Mouse (Mus musculus): ENCODE data around the gene Cpsf2.
A peak's percentile ranks its signal among the peaks of the same experiment; 100 is the strongest.
"Not testable (repeated sequence)": the region's sequence is repeated elsewhere in the genome, so short reads cannot be mapped to it uniquely, and the experiment has no call there.

Cpsf2 gene

DNA sequence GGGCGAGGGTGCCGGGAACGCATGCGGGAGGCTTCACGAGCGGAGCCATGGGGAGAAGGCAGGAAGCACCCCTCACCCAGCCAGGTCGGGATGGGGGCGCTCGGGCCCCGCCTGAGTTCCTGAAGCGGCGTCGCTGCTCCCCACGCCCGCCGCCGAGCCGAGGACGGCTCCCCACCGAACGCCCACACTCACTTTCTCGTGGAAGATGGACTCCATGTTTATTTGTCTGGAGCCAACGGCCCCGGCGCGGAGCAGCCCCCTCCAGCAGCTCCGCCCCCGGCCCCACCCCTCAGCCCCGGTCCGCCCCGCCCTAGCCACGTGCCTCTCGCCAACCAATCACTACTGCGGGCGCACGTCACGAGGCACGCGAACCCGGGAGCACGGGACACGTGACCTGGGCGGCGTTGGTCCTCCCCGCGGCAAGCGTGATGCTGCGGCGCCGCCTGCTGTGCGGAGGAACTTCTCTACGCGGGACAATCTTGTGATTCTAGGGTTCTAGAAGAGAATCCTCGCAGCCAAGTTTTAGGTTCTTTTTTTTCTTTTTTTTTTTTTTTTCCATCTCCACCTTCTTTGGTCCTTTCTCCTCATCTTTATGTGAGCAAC lies 17.7 kb upstream of the Cpsf2 start, which contains the start of gene Atxn3:
TSS of gene Atxn3 (minus strand) at position 305 of the 603 bp plus-strand sequence.
- peaks cover 16% of the 10 kb centered on the region for H3K36me3 ChIP-seq (ENCODE audit: insufficient read depth, low read length)
- peaks cover 46% of the 10 kb centered on the region for H3K4me1 ChIP-seq (replicated peaks; ENCODE audit: low read depth, low read length)
- H3K4me3 ChIP-seq (replicated peaks; ENCODE audit: low read length): peak within 1 kb of the TSS; percentile 99
- peaks cover 5% of the 10 kb centered on the region; the same call in 1 of the 2 replicates for H3K9me3 ChIP-seq (ENCODE audit: low read length)
- 0 out of 2 replicates have a peak, but pooled peaks cover 2% of the 10 kb centered on the region for H3K27me3 ChIP-seq (ENCODE audit: insufficient read depth, low read length)
- TF ChIP-seq CTCF (conservative IDR thresholded peaks at IDR 0.05; ENCODE audit: low read length) (no peak), NANOG (IDR thresholded peaks at IDR 0.05; ENCODE audit: borderline replicate concordance, low read length) (no peak)

DNA sequence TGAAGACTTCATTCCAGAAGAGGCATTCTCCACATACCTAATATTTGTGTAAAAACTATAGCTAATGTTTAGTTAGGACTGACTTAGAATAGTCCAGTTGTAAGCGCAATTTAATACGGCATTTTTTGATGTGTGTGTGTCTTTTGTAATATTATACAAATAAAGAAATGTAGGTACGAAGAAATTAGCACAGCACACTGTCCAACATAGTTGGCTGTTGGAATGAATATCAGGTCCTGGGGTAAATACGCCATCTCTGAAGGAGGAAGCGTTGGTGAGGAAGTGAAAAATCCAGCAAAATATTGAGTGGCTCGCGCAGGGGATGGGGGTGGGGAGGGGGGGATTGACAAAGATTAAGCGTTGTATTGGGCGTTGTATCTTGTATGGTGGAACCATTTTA lies 17.2 kb upstream of the Cpsf2 start:
- peaks cover 5% of the 10 kb centered on the region; the same call in 1 of the 2 replicates for H3K9me3 ChIP-seq (ENCODE audit: low read length)
- TF ChIP-seq POU5F1 (IDR thresholded peaks at IDR 0.05; ENCODE audit: borderline replicate concordance, low read length) (no peak), CTCF (conservative IDR thresholded peaks at IDR 0.05; ENCODE audit: low read length) (no peak), NANOG (IDR thresholded peaks at IDR 0.05; ENCODE audit: borderline replicate concordance, low read length) (no peak)
- H3K27me3 ChIP-seq (ENCODE audit: insufficient read depth, low read length): 0 out of 2 replicates have a peak, but pooled peaks cover 2% of the 10 kb centered on the region
- H3K4me3 ChIP-seq (replicated peaks; ENCODE audit: low read length): peak overlapping the region; percentile 68
- peaks cover 42% of the 10 kb centered on the region for H3K4me1 ChIP-seq (replicated peaks; ENCODE audit: low read depth, low read length)
- peaks cover 11% of the 10 kb centered on the region for H3K36me3 ChIP-seq (ENCODE audit: insufficient read depth, low read length)

DNA sequence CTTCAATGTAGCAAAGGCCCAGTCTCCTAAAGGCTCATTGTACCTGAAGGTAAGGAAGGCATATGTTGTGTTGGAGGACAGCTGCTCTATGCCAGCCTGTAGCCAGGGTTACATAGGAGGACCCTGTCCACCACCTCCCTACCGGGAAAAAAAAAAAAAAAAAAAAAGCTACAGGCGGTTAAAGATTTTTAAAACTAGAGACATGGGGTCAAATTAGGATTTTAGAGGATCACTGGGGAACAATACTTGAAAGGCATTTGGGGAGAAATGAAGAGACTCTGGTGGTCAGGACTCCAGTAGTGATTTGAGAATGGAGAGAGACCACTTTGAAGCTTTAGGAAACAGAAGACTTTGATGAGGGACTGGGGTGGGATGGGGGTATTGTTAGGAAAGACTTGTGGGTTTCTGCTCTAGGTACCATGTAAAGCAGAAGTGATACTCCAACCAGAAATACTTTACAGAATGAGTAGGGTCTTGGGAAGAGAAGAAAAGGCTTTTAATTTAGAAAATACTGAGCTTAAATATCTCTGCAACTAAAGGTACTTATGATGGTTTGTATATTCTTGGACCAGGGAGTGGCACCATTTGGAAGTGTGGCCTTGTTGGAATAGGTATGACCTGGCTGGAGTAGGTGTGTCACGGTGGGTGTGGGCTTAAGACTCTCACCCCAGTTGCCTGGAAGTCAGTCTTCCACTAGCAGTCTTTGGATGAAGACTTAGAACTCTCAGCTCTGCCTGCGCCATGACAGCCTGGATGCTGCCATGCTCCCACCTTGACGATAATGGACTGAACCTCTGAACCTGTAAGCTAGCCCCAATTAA lies 16.6 kb upstream of the Cpsf2 start:
- Histone ChIP-seq H3K4me3 (replicated peaks; ENCODE audit: low read length) (peak overlapping the region; percentile 68; the same call in 1 of the 2 replicates), H3K4me1 (replicated peaks; ENCODE audit: low read depth, low read length) (peaks cover 42% of the 10 kb centered on the region)
- H3K36me3 ChIP-seq (ENCODE audit: insufficient read depth, low read length); H3K27me3 ChIP-seq (ENCODE audit: insufficient read depth, low read length); H3K9me3 ChIP-seq (ENCODE audit: low read length): not testable (repeated sequence)

DNA sequence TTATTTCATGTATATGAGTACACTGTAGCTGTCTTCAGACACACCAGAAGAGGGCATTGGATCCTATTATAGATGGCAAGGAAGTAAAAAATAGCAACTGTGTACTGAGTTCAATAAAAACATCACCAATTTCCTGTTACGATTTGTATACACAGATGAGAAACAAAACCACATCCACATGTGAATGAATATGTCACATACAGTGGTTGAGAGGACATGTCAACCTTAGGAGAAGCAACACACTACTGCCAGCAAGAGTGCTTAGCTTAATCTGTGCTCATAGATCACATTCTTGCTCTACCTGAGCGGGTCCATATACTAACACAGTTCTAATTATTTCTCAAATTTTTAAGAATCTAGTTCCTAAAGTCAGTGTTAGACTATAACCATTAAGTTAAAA lies 4.5 kb upstream of the Cpsf2 start:
- no peaks in the 10 kb centered on the region for H3K27me3 ChIP-seq (ENCODE audit: insufficient read depth, low read length)
- H3K4me1 ChIP-seq (replicated peaks; ENCODE audit: low read depth, low read length): peaks cover 30% of the 10 kb centered on the region
- no peaks in the 10 kb centered on the region for H3K9me3 ChIP-seq (ENCODE audit: low read length)
- TF ChIP-seq CTCF (conservative IDR thresholded peaks at IDR 0.05; ENCODE audit: low read length) (no peak), NANOG (IDR thresholded peaks at IDR 0.05; ENCODE audit: borderline replicate concordance, low read length) (no peak), POU5F1 (IDR thresholded peaks at IDR 0.05; ENCODE audit: borderline replicate concordance, low read length) (no peak)
- H3K36me3 ChIP-seq (ENCODE audit: insufficient read depth, low read length): peaks cover 54% of the 10 kb centered on the region
- H3K4me3 ChIP-seq (replicated peaks; ENCODE audit: low read length): no peak overlapping the region

DNA sequence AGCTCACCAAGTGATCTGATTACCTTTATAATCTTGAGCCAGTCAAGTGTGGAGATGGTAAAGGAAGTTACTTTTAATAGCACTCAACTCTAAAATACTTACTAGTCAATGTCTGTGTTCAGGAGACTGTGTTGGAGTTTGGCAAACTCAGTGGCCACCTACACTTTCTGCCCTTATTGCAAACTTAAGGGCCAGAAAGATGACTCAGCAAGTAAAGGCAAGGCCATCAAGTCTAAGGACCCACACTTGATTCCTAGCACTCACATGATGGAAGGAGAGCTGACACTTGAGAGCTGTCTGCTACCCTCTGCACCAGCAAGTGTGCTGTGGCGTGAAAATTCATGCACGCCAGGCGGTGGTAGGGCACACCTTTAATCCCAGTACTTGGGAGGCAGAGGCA lies 3.6 kb upstream of the Cpsf2 start:
- TF ChIP-seq CTCF (conservative IDR thresholded peaks at IDR 0.05; ENCODE audit: low read length) (no peak), POU5F1 (IDR thresholded peaks at IDR 0.05; ENCODE audit: borderline replicate concordance, low read length) (no peak), NANOG (IDR thresholded peaks at IDR 0.05; ENCODE audit: borderline replicate concordance, low read length) (no peak)
- Histone ChIP-seq H3K36me3 (ENCODE audit: insufficient read depth, low read length) (peaks cover 46% of the 10 kb centered on the region), H3K27me3 (ENCODE audit: insufficient read depth, low read length) (no peaks in the 10 kb centered on the region), H3K4me1 (replicated peaks; ENCODE audit: low read depth, low read length) (peaks cover 36% of the 10 kb centered on the region), H3K9me3 (ENCODE audit: low read length) (no peaks in the 10 kb centered on the region), H3K4me3 (replicated peaks; ENCODE audit: low read length) (no peak overlapping the region)

DNA sequence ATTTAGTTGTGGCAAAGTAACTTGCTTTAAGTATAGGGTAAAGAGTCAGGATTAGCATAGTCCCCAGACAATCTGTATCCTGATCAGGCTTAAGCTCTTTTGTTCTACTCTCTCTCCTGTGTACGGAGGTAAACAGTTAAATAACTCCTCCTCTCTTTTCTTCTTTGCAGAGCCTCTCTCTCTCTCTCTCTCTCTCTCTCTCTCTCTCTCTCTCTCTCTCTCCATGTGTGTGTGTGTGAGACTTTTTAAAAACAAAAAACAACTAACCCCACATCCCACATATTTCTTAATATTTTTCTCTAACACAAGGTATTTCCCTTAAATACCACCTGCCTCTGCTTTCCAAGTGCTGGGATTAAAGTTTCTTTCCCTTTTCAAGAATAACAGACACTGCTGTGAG lies 1.2 kb upstream of the Cpsf2 start:
- Histone ChIP-seq H3K4me3 (replicated peaks; ENCODE audit: low read length) (peak overlapping the region; percentile 95), H3K36me3 (ENCODE audit: insufficient read depth, low read length) (peaks cover 36% of the 10 kb centered on the region), H3K9me3 (ENCODE audit: low read length) (no peaks in the 10 kb centered on the region), H3K27me3 (ENCODE audit: insufficient read depth, low read length) (no peaks in the 10 kb centered on the region), H3K4me1 (replicated peaks; ENCODE audit: low read depth, low read length) (peaks cover 44% of the 10 kb centered on the region)
- TF ChIP-seq NANOG (IDR thresholded peaks at IDR 0.05; ENCODE audit: borderline replicate concordance, low read length): no peak
- TF ChIP-seq CTCF (conservative IDR thresholded peaks at IDR 0.05; ENCODE audit: low read length): no peak
- TF ChIP-seq POU5F1 (IDR thresholded peaks at IDR 0.05; ENCODE audit: borderline replicate concordance, low read length): no peak

DNA sequence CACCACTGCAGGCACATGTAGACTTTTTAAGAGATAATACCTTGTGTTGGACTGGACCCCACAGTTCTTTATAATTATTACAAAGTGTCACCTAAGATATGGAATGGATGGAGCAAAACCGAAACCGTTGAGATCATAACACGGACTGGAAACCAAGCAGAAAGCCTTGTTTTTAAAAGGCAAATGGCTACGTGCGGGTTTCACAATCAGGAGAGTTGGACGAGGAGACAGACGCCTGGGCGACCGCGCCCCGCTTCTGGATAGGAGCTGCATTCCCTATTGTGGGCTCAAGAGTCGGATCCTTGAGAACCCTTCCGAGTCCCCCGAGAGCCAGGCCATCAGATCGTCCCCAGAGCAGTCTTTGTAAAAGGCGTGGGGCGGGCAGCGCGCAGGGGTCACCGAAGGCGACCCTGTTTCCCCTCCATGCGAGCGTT lies 604 bp upstream of the Cpsf2 start:
- no peaks in the 10 kb centered on the region for H3K9me3 ChIP-seq (ENCODE audit: low read length)
- H3K27me3 ChIP-seq (ENCODE audit: insufficient read depth, low read length): no peaks in the 10 kb centered on the region
- H3K4me1 ChIP-seq (replicated peaks; ENCODE audit: low read depth, low read length): peaks cover 49% of the 10 kb centered on the region
- peak overlapping the region; percentile 95 for H3K4me3 ChIP-seq (replicated peaks; ENCODE audit: low read length)
- TF ChIP-seq NANOG (IDR thresholded peaks at IDR 0.05; ENCODE audit: borderline replicate concordance, low read length) (no peak), POU5F1 (IDR thresholded peaks at IDR 0.05; ENCODE audit: borderline replicate concordance, low read length) (no peak), CTCF (conservative IDR thresholded peaks at IDR 0.05; ENCODE audit: low read length) (no peak)
- H3K36me3 ChIP-seq (ENCODE audit: insufficient read depth, low read length): peaks cover 39% of the 10 kb centered on the region

DNA sequence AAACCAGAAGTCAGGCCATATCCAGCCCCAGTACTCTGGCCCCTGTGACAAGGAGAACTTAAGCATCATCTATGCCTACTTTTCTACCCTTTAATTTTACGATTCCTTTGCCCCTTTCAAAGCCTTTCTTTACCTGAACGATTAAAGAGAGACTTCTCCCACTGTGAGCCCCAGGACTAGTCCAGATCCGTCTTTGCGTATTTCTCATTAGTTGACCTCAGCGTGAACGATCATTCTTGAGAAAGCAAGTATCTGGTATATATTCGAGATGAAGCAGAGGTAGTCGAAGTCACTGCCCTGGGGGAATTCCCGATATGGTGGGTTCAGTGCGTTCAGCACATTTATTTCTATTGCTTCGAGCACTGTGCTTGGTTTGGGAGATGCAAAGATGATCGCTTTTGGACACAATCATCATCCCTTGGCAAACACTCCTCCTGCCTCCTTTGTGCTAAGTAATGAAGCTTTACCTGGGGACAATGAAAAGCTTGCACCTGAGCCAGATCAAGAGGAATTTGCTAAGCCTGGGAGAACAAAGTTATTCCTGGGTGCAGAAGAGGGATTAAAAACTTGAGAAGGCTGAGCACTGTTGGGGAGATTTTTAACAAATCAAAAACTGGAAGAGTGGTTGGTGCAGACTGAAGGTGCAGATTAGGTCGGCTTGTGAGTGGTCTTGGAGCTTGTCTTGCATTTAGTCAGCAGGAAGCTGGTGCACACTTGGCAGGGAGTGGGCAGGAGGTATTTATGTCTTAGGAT lies 1.0 kb downstream of the Cpsf2 start:
- no peak for TF ChIP-seq POU5F1 (IDR thresholded peaks at IDR 0.05; ENCODE audit: borderline replicate concordance, low read length)
- no peak for TF ChIP-seq NANOG (IDR thresholded peaks at IDR 0.05; ENCODE audit: borderline replicate concordance, low read length)
- no peak for TF ChIP-seq CTCF (conservative IDR thresholded peaks at IDR 0.05; ENCODE audit: low read length)
- Histone ChIP-seq H3K4me1 (replicated peaks; ENCODE audit: low read depth, low read length) (peaks cover 50% of the 10 kb centered on the region), H3K4me3 (replicated peaks; ENCODE audit: low read length) (peak overlapping the region; percentile 95), H3K27me3 (ENCODE audit: insufficient read depth, low read length) (no peaks in the 10 kb centered on the region), H3K36me3 (ENCODE audit: insufficient read depth, low read length) (peaks cover 45% of the 10 kb centered on the region), H3K9me3 (ENCODE audit: low read length) (no peaks in the 10 kb centered on the region)

All from E14TG2a.4 (cell line).